Mouse (Mus musculus) brain, embryonic 14.5 days (tissue): Measurements from ENCODE around the gene Mak.

Source experiments
- CTCF ChIP-seq: fragments of 200-500 bp; IDR thresholded peaks from 2 replicates; pipeline ENCODE4 v1.5.1; 2012; ENCODE audit warnings: inconsistent platforms, mild to moderate bottlenecking, moderate library complexity, borderline replicate concordance; ENCODE audit not compliant: insufficient read depth, insufficient read length; ENCODE audit errors: extremely low read depth
- POLR2A ChIP-seq: fragments of 200-500 bp; IDR thresholded peaks from 2 replicates; pipeline ENCODE4 v1.6.1; 2012; ENCODE audit warnings: mild to moderate bottlenecking, inconsistent platforms, borderline replicate concordance; ENCODE audit not compliant: poor library complexity, insufficient read depth, insufficient read length, severe bottlenecking; ENCODE audit errors: extremely low read depth

- TF ChIP-seq POLR2A (no peak), CTCF (no peak)
Measured at GRCm38 (mm10) chr13:41097324-41098058, 18.0 kb upstream of the Mak start.
